Mouse (Mus musculus) CH12.LX (cell line): Measurements from ENCODE around the gene Carhsp1. TPM values are rescaled to one million over a fixed set of nuclear protein-coding genes. Genes with fewer than 3 reads are reported as not detected.

ENCODE experiments used
- DNase-seq: peaks from one replicate; pipeline ENCODE4 v3.0.0-alpha.2; 2013; ENCODE audit errors: extremely low read depth
- H3K27ac ChIP-seq: 2 replicates; pipeline ENCODE4 v1.5.1; 2012; ENCODE audit warnings: low read depth, mild to moderate bottlenecking, control low read depth, moderate library complexity; ENCODE audit not compliant: insufficient read depth
- H3K27me3 ChIP-seq: replicated peaks from 2 replicates; pipeline ENCODE3; 2012; ENCODE audit warnings: inconsistent platforms
- H3K36me3 ChIP-seq, 2 experiments: replicated peaks in 1 of 2; 2 replicates each; pipeline versions ENCODE3 to v1.6.1; 2012; ENCODE audit warnings: inconsistent platforms in 1 of 2, low read length in 1 of 2, mild to moderate bottlenecking in 1 of 2, mixed read lengths in 1 of 2, moderate library complexity in 1 of 2; ENCODE audit not compliant: control insufficient read depth in 1 of 2, insufficient read depth in 1 of 2
- H3K4me1 ChIP-seq, 2 experiments: 2 replicates each; pipeline ENCODE4 v1.6.1; 2012; ENCODE audit warnings: inconsistent platforms in 1 of 2, moderate library complexity in 1 of 2; ENCODE audit not compliant: insufficient read depth in 2 of 2, control insufficient read depth in 1 of 2
- H3K4me2 ChIP-seq: 2 replicates; pipeline ENCODE4 v1.6.1; 2012; ENCODE audit warnings: low read depth, mild to moderate bottlenecking, control low read depth; ENCODE audit not compliant: poor library complexity, insufficient read depth, severe bottlenecking
- H3K4me3 ChIP-seq, 3 experiments: fragments of 150-350 bp in 1 of 3; sonication (generic) in 1 of 3; replicated peaks in 1 of 3; 2 replicates each; pipeline versions ENCODE3 to v1.5.1; 2011 to 2012; ENCODE audit warnings: low read depth in 2 of 3, low read length in 2 of 3, mild to moderate bottlenecking in 2 of 3, moderate library complexity in 2 of 3, control low read depth in 1 of 3, improper control_type of control experiment in 1 of 3, inconsistent platforms in 1 of 3, mixed read lengths in 1 of 3; ENCODE audit not compliant: poor library complexity in 1 of 3
- H3K79me2 ChIP-seq: replicated peaks from 2 replicates; pipeline ENCODE4 v1.6.1; 2012; ENCODE audit warnings: mild to moderate bottlenecking, moderate library complexity; ENCODE audit not compliant: control insufficient read depth, poor library complexity, insufficient read depth, severe bottlenecking; ENCODE audit errors: extremely low read depth
- H3K9ac ChIP-seq: 2 replicates; pipeline ENCODE4 v1.6.1; 2012; ENCODE audit warnings: low read depth, mild to moderate bottlenecking, control low read depth, moderate library complexity; ENCODE audit not compliant: insufficient read depth
- H3K9me3 ChIP-seq: replicated peaks from 2 replicates; pipeline ENCODE3; 2012; ENCODE audit warnings: low read length, inconsistent platforms, mixed read lengths
- CHD2 ChIP-seq: IDR thresholded peaks from 2 replicates; pipeline ENCODE4 v1.6.1; 2011; ENCODE audit warnings: low read length, improper control_type of control experiment
- CTCF ChIP-seq, 2 experiments: IDR thresholded peaks in 1 of 2; conservative IDR thresholded peaks in 1 of 2; 2 replicates each; pipeline ENCODE4 v1.5.1; 2011 to 2012; ENCODE audit warnings: low read depth in 2 of 2, low read length in 2 of 2, improper control_type of control experiment in 1 of 2, inconsistent platforms in 1 of 2, mild to moderate bottlenecking in 1 of 2, moderate library complexity in 1 of 2
- E2F4 ChIP-seq: IDR thresholded peaks from 2 replicates; pipeline ENCODE4 v1.6.1; 2011; ENCODE audit warnings: low read depth, low read length, improper control_type of control experiment; ENCODE audit not compliant: insufficient replicate concordance
- ETS1 ChIP-seq: conservative IDR thresholded peaks from 2 replicates; pipeline ENCODE4 v1.6.1; 2012; ENCODE audit warnings: low read depth, mild to moderate bottlenecking, inconsistent platforms, low read length, improper control_type of control experiment, moderate library complexity
- GABPA ChIP-seq: IDR thresholded peaks from 2 replicates; pipeline ENCODE4 v1.6.1; 2012; ENCODE audit warnings: low read depth, low read length, improper control_type of control experiment, inconsistent platforms; ENCODE audit not compliant: insufficient replicate concordance
- HCFC1 ChIP-seq: IDR thresholded peaks from 2 replicates; pipeline ENCODE4 v1.6.1; 2012; ENCODE audit warnings: low read depth, mild to moderate bottlenecking, inconsistent platforms, low read length, improper control_type of control experiment
- IRF4 ChIP-seq: IDR thresholded peaks from 2 replicates; pipeline ENCODE4 v1.6.1; 2014; ENCODE audit warnings: low read depth, mild to moderate bottlenecking, inconsistent platforms, low read length, improper control_type of control experiment
- JUN ChIP-seq: IDR thresholded peaks from 2 replicates; pipeline ENCODE4 v1.6.1; 2011; ENCODE audit warnings: low read depth, mild to moderate bottlenecking, low read length, improper control_type of control experiment, moderate library complexity; ENCODE audit not compliant: insufficient read depth
- KAT2A ChIP-seq: IDR thresholded peaks from 2 replicates; pipeline ENCODE4 v1.6.1; 2012; ENCODE audit warnings: low read length, improper control_type of control experiment, inconsistent platforms; ENCODE audit not compliant: insufficient replicate concordance
- MAFK ChIP-seq: IDR thresholded peaks from 2 replicates; pipeline ENCODE4 v1.6.1; 2011; ENCODE audit warnings: low read length, improper control_type of control experiment; ENCODE audit not compliant: insufficient replicate concordance
- PAX5 ChIP-seq: IDR thresholded peaks from 2 replicates; pipeline ENCODE4 v1.6.1; 2012; ENCODE audit warnings: low read length, inconsistent platforms, mixed read lengths
- POLR2A ChIP-seq: IDR thresholded peaks from 2 replicates; pipeline ENCODE4 v1.6.1; 2011; ENCODE audit warnings: low read depth, mild to moderate bottlenecking, improper control_type of control experiment, low read length
- RAD21 ChIP-seq: IDR thresholded peaks from 2 replicates; pipeline ENCODE4 v1.6.1; 2011; ENCODE audit warnings: low read depth, mild to moderate bottlenecking, low read length, improper control_type of control experiment, moderate library complexity
- SMC3 ChIP-seq: IDR thresholded peaks from 2 replicates; pipeline ENCODE4 v1.6.1; 2011; ENCODE audit warnings: low read depth, low read length, improper control_type of control experiment
- TBP ChIP-seq: conservative IDR thresholded peaks from 2 replicates; pipeline ENCODE4 v1.6.1; 2011; ENCODE audit warnings: low read depth, low read length, improper control_type of control experiment
- TCF12 ChIP-seq: IDR thresholded peaks from 2 replicates; pipeline ENCODE4 v1.6.1; 2014; ENCODE audit warnings: low read depth, mild to moderate bottlenecking, inconsistent platforms, low read length, improper control_type of control experiment
- UBTF ChIP-seq: IDR thresholded peaks from 2 replicates; pipeline ENCODE4 v1.6.1; 2012; ENCODE audit warnings: low read depth, mild to moderate bottlenecking, inconsistent platforms, low read length, improper control_type of control experiment, moderate library complexity
- USF1 ChIP-seq: IDR thresholded peaks from 2 replicates; pipeline ENCODE4 v1.6.1; 2014; ENCODE audit warnings: low read depth, mild to moderate bottlenecking, inconsistent platforms, low read length, improper control_type of control experiment
- USF2 ChIP-seq: conservative IDR thresholded peaks from 2 replicates; pipeline ENCODE4 v1.6.1; 2011; ENCODE audit warnings: low read depth, low read length, improper control_type of control experiment
- dilution Hi-C: fragments of 300-500 bp; cut with MboI; formaldehyde crosslinking; loops from 2 replicates; pipeline ENCODE4 v1.14.3; 2020; ENCODE audit warnings: low sequenced_read_pairs; ENCODE audit not compliant: extremely low pct_unique_long_range_greater_than_20kb, extremely low pct_ligation_motif_present
- in situ Hi-C: fragments of 300-500 bp; cut with MboI; formaldehyde crosslinking; loops from 3 replicates; pipeline ENCODE4 v1.14.3; 2019; ENCODE audit warnings: low sequenced_read_pairs, low pct_ligation_motif_present, low pct_unique_long_range_greater_than_20kb, mixed read lengths
- polyA plus RNA-seq: library from polyadenylated mRNA; unstranded; fragments of >175 nt; gene quantifications from 2 replicates; pipeline ENCODE4 v1.2.1, GENCODE M21; 2012; ENCODE audit warnings: low read depth; ENCODE audit not compliant: insufficient read length
- total RNA-seq, 2 experiments: library from RNA; depleted of rRNA; stranded (reverse); fragments of 300-350 nt in 1 of 2; fragments of >200 nt in 1 of 2; gene quantifications; 2 replicates each; pipeline ENCODE4 v1.2.3; 2012 to 2014

Carhsp1 gene
- total and polyA plus RNA-seq, 3 experiments, result 26.0 to 29.7 (median 26.2) TPM

GRCm38 (mm10) chr16:8643855-8644254, 28.1 kb downstream of the Carhsp1 start:
- Histone ChIP-seq H3K4me2 (no peak overlapping the region), H3K27ac (no peak overlapping the region), H3K36me3 (peaks cover 61 to 93% of the 10 kb centered on the region in 2 experiments), H3K4me3 (no peak overlapping the region), H3K79me2 (peaks cover 16% of the 10 kb centered on the region), H3K9me3 (no peaks in the 10 kb centered on the region), H3K4me1 (peaks cover 0 to 11% of the 10 kb centered on the region in 2 experiments; a peak in 2 of 4 replicates), H3K9ac (no peak overlapping the region), H3K27me3 (no peaks in the 10 kb centered on the region)
- dilution Hi-C loops, result no loop called here
- TF ChIP-seq CTCF (conservative IDR thresholded peaks at IDR 0.05 in 1 of 2, IDR thresholded peaks at IDR 0.05 in 1 of 2; ENCODE audit: low read depth in 2 of 2, low read length in 2 of 2), result peak; percentile 86 to 97
- peak; percentile 52 for TF ChIP-seq RAD21
- no peak for TF ChIP-seq USF1
- TF ChIP-seq SMC3, result peak; percentile 86
- in situ Hi-C loops, result loop anchor here (5.0 kb wide), 1 partner anchor 33 kb away; no protein-coding TSS in a partner anchor
- peak; percentile 73 for DNase-seq

GRCm38 (mm10) chr16:8639466-8640191, 32.3 kb downstream of the Carhsp1 start:
- H3K27me3 ChIP-seq, result no peaks in the 10 kb centered on the region
- no peak for TF ChIP-seq JUN
- TF ChIP-seq POLR2A, result no peak
- no peak for TF ChIP-seq USF2
- TF ChIP-seq KAT2A, result no peak
- no peak for TF ChIP-seq PAX5
- TF ChIP-seq ETS1, result no peak
- no peak for TF ChIP-seq IRF4
- TF ChIP-seq E2F4, result no peak
- no peak for TF ChIP-seq TBP
- no peaks in the 10 kb centered on the region for H3K9me3 ChIP-seq
- no peak overlapping the region for H3K27ac ChIP-seq
- peaks cover 37 to 68% of the 10 kb centered on the region in 2 experiments for H3K36me3 ChIP-seq
- H3K4me3 ChIP-seq, result no peak overlapping the region
- no peak for DNase-seq
- in situ Hi-C loops (loop anchor here (5.0 kb wide), 1 partner anchor 38 kb away; no protein-coding TSS in a partner anchor), dilution Hi-C loops (no loop called here)
- H3K9ac ChIP-seq, result no peak overlapping the region
- peaks cover 10 to 35% of the 10 kb centered on the region in 2 experiments for H3K4me1 ChIP-seq
- H3K79me2 ChIP-seq, result peaks cover 55% of the 10 kb centered on the region
- H3K4me2 ChIP-seq, result no peak overlapping the region

- Histone ChIP-seq H3K4me1 (peaks cover 10 to 43% of the 10 kb centered on the region in 2 experiments), H3K9ac (peak overlapping the region; percentile 93), H3K4me3 (peak overlapping the region; percentile 76 to 85 (median 83)), H3K9me3 (no peaks in the 10 kb centered on the region), H3K27me3 (no peaks in the 10 kb centered on the region), H3K36me3 (peaks cover 32 to 69% of the 10 kb centered on the region in 2 experiments), H3K79me2 (peaks cover 55% of the 10 kb centered on the region), H3K27ac (peak overlapping the region; percentile 81), H3K4me2 (peak overlapping the region; percentile 39)
- in situ Hi-C loops (no loop called here), dilution Hi-C loops (no loop called here)
- DNase-seq, result peak; percentile 27
- TF ChIP-seq TCF12 (no peak), GABPA (no peak), UBTF (no peak), MAFK (no peak), CHD2 (0 out of 2 replicates have a peak, but pooled peaks have one; percentile 3), HCFC1 (no peak)
- TF ChIP-seq, all 38 proteins: peak for 1
These were observed 33.8 kb downstream of the Carhsp1 start for GRCm38 (mm10) chr16:8638131-8638530.
